17 mouse cellular contexts compared by ENCODE assay signal in the genomic region with DNA sequence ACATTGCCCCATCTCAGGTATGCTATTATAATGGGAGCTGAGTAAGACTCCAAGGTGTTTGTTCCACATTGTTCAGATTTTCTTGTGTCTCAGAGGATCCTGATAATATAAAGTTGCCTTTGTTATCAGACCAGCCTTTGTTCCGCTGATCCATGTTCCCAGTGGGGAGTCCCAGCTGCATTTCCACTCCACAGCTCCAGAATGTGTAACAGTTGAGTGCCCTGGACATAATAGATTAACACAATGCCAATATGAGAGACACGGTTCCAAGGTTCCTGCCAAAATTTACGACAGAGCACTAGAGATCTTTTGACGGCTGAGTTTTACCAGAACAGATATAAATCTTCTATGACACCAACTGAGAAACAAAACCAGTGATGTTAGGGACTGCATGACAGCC.
DNase-seq lines count a peak whose midpoint lies in the region; ATAC-seq and TF ChIP-seq lines count a peak whose summit lies in the region.
"Had no signal": no experiment of that assay in that cellular context is flagged by ENCODE, and none has a peak within 500 bp of the region (broad histone marks: within the 10 kb centered on the region; RNA-seq: fewer than 3 reads in every experiment).

No protein-coding gene starts in this region.

- TF ChIP-seq POLR2A in thymus, adult 2 months (IDR thresholded peaks at IDR 0.05; ENCODE audit: control insufficient read depth, extremely low read depth, insufficient read depth, low read length, poor library complexity) = no peak

- H3K4me1 ChIP-seq in embryonic facial prominence, embryonic 14.5 days (ENCODE audit: control insufficient read depth, insufficient read depth, low read length) = no peaks in the 10 kb centered on the region
- no peaks in the 10 kb centered on the region for H3K4me1 ChIP-seq in embryonic facial prominence, embryonic 10.5 days
- 0 out of 2 replicates have a peak, but pooled peaks cover 5% of the 10 kb centered on the region for H3K4me1 ChIP-seq in hindbrain, embryonic 14.5 days (replicated peaks; ENCODE audit: control insufficient read depth, insufficient read depth, low read length)
- H3K4me1 ChIP-seq in neural tube, embryonic 14.5 days (ENCODE audit: control insufficient read depth, insufficient read depth, low read length) = no peaks in the 10 kb centered on the region
- H3K4me1 ChIP-seq in thymus, adult 2 months (replicated peaks; ENCODE audit: control insufficient read depth, insufficient read depth, low read length) = no peaks in the 10 kb centered on the region
- H3K4me1 ChIP-seq: embryonic facial prominence, embryonic 12.5 days; heart, embryonic 10.5 days; limb, embryonic 13.5 days; liver, embryonic 15.5 days had no signal

- no peak overlapping the region for H3K4me2 ChIP-seq in embryonic facial prominence, embryonic 14.5 days (ENCODE audit: low read depth, low read length)
- H3K4me2 ChIP-seq in hindbrain, embryonic 14.5 days (replicated peaks) = no peak overlapping the region
- no peak overlapping the region for H3K4me2 ChIP-seq in neural tube, embryonic 14.5 days (ENCODE audit: low read depth, low read length)
- H3K4me2 ChIP-seq: embryonic facial prominence, embryonic 12.5 days; limb, embryonic 13.5 days; liver, embryonic 15.5 days had no signal

- TF ChIP-seq CTCF in thymus, adult 2 months (IDR thresholded peaks at IDR 0.05; ENCODE audit: borderline replicate concordance, control insufficient read depth, extremely low read depth, insufficient read depth, low read length, poor library complexity) = no peak

- 78% methylated on average over 4 of the region's 4 CpGs for WGBS in embryonic facial prominence, embryonic 14.5 days
- 77% methylated on average over 4 of the region's 4 CpGs for WGBS in embryonic facial prominence, embryonic 10.5 days
- 21% methylated on average over 4 of the region's 4 CpGs for WGBS in hindbrain, embryonic 14.5 days
- 22% methylated on average over 4 of the region's 4 CpGs for whole genome bisulfite sequencing in neural tube, embryonic 14.5 days
- WGBS in thymus, adult 2 months = 89% methylated on average over 4 of the region's 4 CpGs

- ATAC-seq in embryonic facial prominence, embryonic 14.5 days (ENCODE audit: low read depth) = no peak
- ATAC-seq in hindbrain, embryonic 14.5 days (ENCODE audit: low FRiP score) = peak; percentile 55; the same call in 1 of the 2 replicates
- ATAC-seq in neural tube, embryonic 14.5 days (ENCODE audit: low read depth) = peak; percentile 61; the same call in 1 of the 2 replicates
- ATAC-seq: activated CD4-positive, CD25-positive, alpha-beta regulatory T cell, adult 4 months; intestine, embryonic 16.5 days had no signal

- peak; percentile 6 for DNase-seq in embryonic facial prominence, embryonic 14.5 days (ENCODE audit: low spot score)
- no peak for DNase-seq in embryonic facial prominence, embryonic 10.5 days (ENCODE audit: low spot score)
- peak; percentile 32 for DNase-seq in R1 (ENCODE audit: low read depth, low spot score)
- no peak for DNase-seq in hindbrain, embryonic 14.5 days (ENCODE audit: low spot score)
- DNase-seq in lung, adult 18-20 months = no peak
- no peak for DNase-seq in thymus, adult 2 months
- DNase-seq: adrenal gland, postnatal 36 days; gastrocnemius, postnatal 14 days; right cerebral cortex, postnatal 25 days had no signal

- no peaks in the 10 kb centered on the region for H3K27me3 ChIP-seq in embryonic facial prominence, embryonic 14.5 days (replicated peaks; ENCODE audit: control insufficient read depth, insufficient read depth, low read length)
- H3K27me3 ChIP-seq in embryonic facial prominence, embryonic 10.5 days (replicated peaks; ENCODE audit: low read depth, poor library complexity, severe bottlenecking) = no peaks in the 10 kb centered on the region
- H3K27me3 ChIP-seq in hindbrain, embryonic 14.5 days (ENCODE audit: control insufficient read depth, insufficient read depth, low read length) = no peaks in the 10 kb centered on the region
- H3K27me3 ChIP-seq in neural tube, embryonic 14.5 days (ENCODE audit: control insufficient read depth, insufficient read depth, low read length) = no peaks in the 10 kb centered on the region
- no peaks in the 10 kb centered on the region for H3K27me3 ChIP-seq in thymus, adult 2 months (ENCODE audit: control insufficient read depth, insufficient read depth, low read length)
- H3K27me3 ChIP-seq: embryonic facial prominence, embryonic 12.5 days; limb, embryonic 13.5 days; liver, embryonic 15.5 days had no signal

- no peak overlapping the region for H3K4me3 ChIP-seq in embryonic facial prominence, embryonic 14.5 days (ENCODE audit: low read depth, low read length)
- no peak overlapping the region for H3K4me3 ChIP-seq in embryonic facial prominence, embryonic 10.5 days
- H3K4me3 ChIP-seq in hindbrain, embryonic 14.5 days (replicated peaks; ENCODE audit: low read length) = no peak overlapping the region
- H3K4me3 ChIP-seq in neural tube, embryonic 14.5 days (ENCODE audit: low read depth, low read length) = no peak overlapping the region
- H3K4me3 ChIP-seq in thymus, adult 2 months (ENCODE audit: control insufficient read depth, insufficient read depth, low read length) = no peak overlapping the region
- H3K4me3 ChIP-seq: embryonic facial prominence, embryonic 12.5 days; heart, embryonic 10.5 days; limb, embryonic 13.5 days; liver, embryonic 15.5 days had no signal

- H3K9me3 ChIP-seq in embryonic facial prominence, embryonic 14.5 days (ENCODE audit: control insufficient read depth, low read length) = no peaks in the 10 kb centered on the region
- H3K9me3 ChIP-seq in embryonic facial prominence, embryonic 10.5 days = no peaks in the 10 kb centered on the region
- no peaks in the 10 kb centered on the region for H3K9me3 ChIP-seq in hindbrain, embryonic 14.5 days (ENCODE audit: control insufficient read depth, low read length)
- no peaks in the 10 kb centered on the region for H3K9me3 ChIP-seq in neural tube, embryonic 14.5 days (ENCODE audit: control insufficient read depth, low read length)
- H3K9me3 ChIP-seq: embryonic facial prominence, embryonic 12.5 days; heart, embryonic 10.5 days; limb, embryonic 13.5 days; liver, embryonic 15.5 days had no signal

- H3K27ac ChIP-seq in embryonic facial prominence, embryonic 14.5 days (replicated peaks; ENCODE audit: low read depth, low read length) = no peak overlapping the region
- no peak overlapping the region for H3K27ac ChIP-seq in embryonic facial prominence, embryonic 10.5 days (replicated peaks)
- no peak overlapping the region for H3K27ac ChIP-seq in hindbrain, embryonic 14.5 days
- H3K27ac ChIP-seq in neural tube, embryonic 14.5 days (ENCODE audit: low read depth, low read length) = no peak overlapping the region
- no peak overlapping the region for H3K27ac ChIP-seq in thymus, adult 2 months (ENCODE audit: control insufficient read depth, insufficient read depth, low read length)
- H3K27ac ChIP-seq: embryonic facial prominence, embryonic 12.5 days; heart, embryonic 10.5 days; kidney, postnatal 0 days; limb, embryonic 13.5 days; liver, embryonic 15.5 days had no signal

- no peak overlapping the region for H3K9ac ChIP-seq in embryonic facial prominence, embryonic 14.5 days (ENCODE audit: low read depth, low read length)
- no peak overlapping the region for H3K9ac ChIP-seq in hindbrain, embryonic 14.5 days
- no peak overlapping the region for H3K9ac ChIP-seq in neural tube, embryonic 14.5 days (replicated peaks; ENCODE audit: low read depth, low read length)
- H3K9ac ChIP-seq: embryonic facial prominence, embryonic 12.5 days; limb, embryonic 13.5 days; liver, embryonic 15.5 days had no signal

- no peaks in the 10 kb centered on the region for H3K36me3 ChIP-seq in embryonic facial prominence, embryonic 14.5 days (ENCODE audit: control insufficient read depth, insufficient read depth, low read length)
- no peaks in the 10 kb centered on the region for H3K36me3 ChIP-seq in embryonic facial prominence, embryonic 10.5 days (replicated peaks)
- H3K36me3 ChIP-seq in hindbrain, embryonic 14.5 days (replicated peaks; ENCODE audit: control insufficient read depth, insufficient read depth) = no peaks in the 10 kb centered on the region
- no peaks in the 10 kb centered on the region for H3K36me3 ChIP-seq in neural tube, embryonic 14.5 days (ENCODE audit: control insufficient read depth, insufficient read depth, low read length)
- H3K36me3 ChIP-seq in thymus, adult 2 months (ENCODE audit: control insufficient read depth, insufficient read depth, low read length) = no peaks in the 10 kb centered on the region
- H3K36me3 ChIP-seq: embryonic facial prominence, embryonic 12.5 days; heart, embryonic 10.5 days; limb, embryonic 13.5 days; liver, embryonic 15.5 days had no signal

Comparison
In these comparisons a context has a peak if more than half of its experiments do, and no peak if none do; other contexts are left out.
1. DNase-seq: peak in embryonic facial prominence, embryonic 14.5 days (single experiment) and R1 (single experiment); none in embryonic facial prominence, embryonic 10.5 days (single experiment), hindbrain, embryonic 14.5 days (single experiment), lung, adult 18-20 months (0 of 2) and thymus, adult 2 months (single experiment).